Mouse (Mus musculus): ENCODE results near the gene Rrbp1. TPM values are rescaled to one million over a fixed set of nuclear protein-coding genes. Genes with fewer than 3 reads are reported as not detected.

Gene Rrbp1
- polyA plus RNA-seq, 1 experiment from 2014 or later, result 64.8 TPM

- 80% methylated on average over 4 of the region's 4 CpGs for WGBS (ENCODE audit: insufficient replicate concordance)
- peaks cover 52% of the 10 kb centered on the region for H3K36me3 ChIP-seq (ENCODE audit: control insufficient read depth, insufficient read depth, low read length)
- H3K4me3 ChIP-seq (ENCODE audit: low read depth, low read length), result no peak overlapping the region
- H3K4me2 ChIP-seq, result no peak overlapping the region
- no peak overlapping the region for H3K9ac ChIP-seq (ENCODE audit: low read depth, low read length)
- no peaks in the 10 kb centered on the region for H3K27me3 ChIP-seq (ENCODE audit: control insufficient read depth, insufficient read depth, low read length)
- no peaks in the 10 kb centered on the region for H3K9me3 ChIP-seq (replicated peaks; ENCODE audit: control insufficient read depth, low read length)
- H3K4me1 ChIP-seq (ENCODE audit: control insufficient read depth, insufficient read depth, low read length), result 0 out of 2 replicates have a peak, but pooled peaks cover 3% of the 10 kb centered on the region
- no peak overlapping the region for H3K27ac ChIP-seq (ENCODE audit: low read depth, low read length)
- no peak for ATAC-seq (replicated peaks; ENCODE audit: insufficient number of reproducible peaks, low FRiP score, low TSS enrichment)
Observed at GRCm38 (mm10) chr2:143955004-143955403, 56.1 kb downstream of the Rrbp1 start.

GRCm38 (mm10) chr2:143953944-143954343 lies 57.1 kb downstream of the Rrbp1 start:
- Histone ChIP-seq H3K4me3 (ENCODE audit: low read depth, low read length) (no peak overlapping the region), H3K9me3 (replicated peaks; ENCODE audit: control insufficient read depth, low read length) (no peaks in the 10 kb centered on the region), H3K4me2 (no peak overlapping the region), H3K9ac (ENCODE audit: low read depth, low read length) (no peak overlapping the region), H3K27me3 (ENCODE audit: control insufficient read depth, insufficient read depth, low read length) (no peaks in the 10 kb centered on the region), H3K4me1 (ENCODE audit: control insufficient read depth, insufficient read depth, low read length) (peaks cover 11% of the 10 kb centered on the region; the same call in 1 of the 2 replicates), H3K27ac (ENCODE audit: low read depth, low read length) (no peak overlapping the region), H3K36me3 (ENCODE audit: control insufficient read depth, insufficient read depth, low read length) (peaks cover 61% of the 10 kb centered on the region)
- no peak for ATAC-seq (replicated peaks; ENCODE audit: insufficient number of reproducible peaks, low FRiP score, low TSS enrichment)
- 90% methylated on average over 4 of the region's 4 CpGs for WGBS (ENCODE audit: insufficient replicate concordance)

GRCm38 (mm10) chr2:143951546-143952315 lies 59.3 kb downstream of the Rrbp1 start:
- 65% methylated on average over 5 of the region's 5 CpGs for WGBS (ENCODE audit: insufficient replicate concordance)
- Histone ChIP-seq H3K27me3 (ENCODE audit: control insufficient read depth, insufficient read depth, low read length) (no peaks in the 10 kb centered on the region), H3K4me1 (ENCODE audit: control insufficient read depth, insufficient read depth, low read length) (peaks cover 17% of the 10 kb centered on the region; the same call in 1 of the 2 replicates), H3K4me3 (ENCODE audit: low read depth, low read length) (no peak overlapping the region), H3K9me3 (replicated peaks; ENCODE audit: control insufficient read depth, low read length) (no peaks in the 10 kb centered on the region), H3K36me3 (ENCODE audit: control insufficient read depth, insufficient read depth, low read length) (peaks cover 62% of the 10 kb centered on the region), H3K27ac (ENCODE audit: low read depth, low read length) (no peak overlapping the region), H3K9ac (ENCODE audit: low read depth, low read length) (no peak overlapping the region), H3K4me2 (no peak overlapping the region)
- no peak for ATAC-seq (replicated peaks; ENCODE audit: insufficient number of reproducible peaks, low FRiP score, low TSS enrichment)

GRCm38 (mm10) chr2:143951028-143951420 lies 60.0 kb downstream of the Rrbp1 start:
- ATAC-seq (replicated peaks; ENCODE audit: insufficient number of reproducible peaks, low FRiP score, low TSS enrichment), result no peak
- peaks cover 24% of the 10 kb centered on the region for H3K4me1 ChIP-seq (ENCODE audit: control insufficient read depth, insufficient read depth, low read length)
- 87% methylated on average over 1 of the region's 1 CpGs for WGBS (ENCODE audit: insufficient replicate concordance)

GRCm38 (mm10) chr2:143950290-143951027 lies 60.6 kb downstream of the Rrbp1 start:
- Histone ChIP-seq H3K4me1 (ENCODE audit: control insufficient read depth, insufficient read depth, low read length) (peaks cover 25% of the 10 kb centered on the region), H3K9me3 (replicated peaks; ENCODE audit: control insufficient read depth, low read length) (no peaks in the 10 kb centered on the region), H3K27me3 (ENCODE audit: control insufficient read depth, insufficient read depth, low read length) (no peaks in the 10 kb centered on the region), H3K27ac (ENCODE audit: low read depth, low read length) (no peak overlapping the region), H3K36me3 (ENCODE audit: control insufficient read depth, insufficient read depth, low read length) (peaks cover 56% of the 10 kb centered on the region), H3K4me2 (no peak overlapping the region), H3K4me3 (ENCODE audit: low read depth, low read length) (no peak overlapping the region), H3K9ac (ENCODE audit: low read depth, low read length) (no peak overlapping the region)
- 69% methylated on average over 5 of the region's 5 CpGs for WGBS (ENCODE audit: insufficient replicate concordance)
- ATAC-seq (replicated peaks; ENCODE audit: insufficient number of reproducible peaks, low FRiP score, low TSS enrichment), result no peak

More at GRCm38 (mm10) chr2:143951028-143951420, 60.0 kb downstream of the Rrbp1 start:
- no peaks in the 10 kb centered on the region for H3K27me3 ChIP-seq (ENCODE audit: control insufficient read depth, insufficient read depth, low read length)
- no peak overlapping the region for H3K9ac ChIP-seq (ENCODE audit: low read depth, low read length)
- no peak overlapping the region for H3K4me2 ChIP-seq
- H3K9me3 ChIP-seq (replicated peaks; ENCODE audit: control insufficient read depth, low read length), result no peaks in the 10 kb centered on the region
- no peak overlapping the region for H3K4me3 ChIP-seq (ENCODE audit: low read depth, low read length)
- peaks cover 60% of the 10 kb centered on the region for H3K36me3 ChIP-seq (ENCODE audit: control insufficient read depth, insufficient read depth, low read length)
- no peak overlapping the region for H3K27ac ChIP-seq (ENCODE audit: low read depth, low read length)

- no peak overlapping the region for H3K9ac ChIP-seq (ENCODE audit: low read depth, low read length)
- peaks cover 47% of the 10 kb centered on the region for H3K36me3 ChIP-seq (ENCODE audit: control insufficient read depth, insufficient read depth, low read length)
- H3K9me3 ChIP-seq (replicated peaks; ENCODE audit: control insufficient read depth, low read length), result no peaks in the 10 kb centered on the region
- H3K4me1 ChIP-seq (ENCODE audit: control insufficient read depth, insufficient read depth, low read length), result peaks cover 25% of the 10 kb centered on the region
- 91% methylated on average over 6 of the region's 6 CpGs for WGBS (ENCODE audit: insufficient replicate concordance)
- no peaks in the 10 kb centered on the region for H3K27me3 ChIP-seq (ENCODE audit: control insufficient read depth, insufficient read depth, low read length)
- H3K4me3 ChIP-seq (ENCODE audit: low read depth, low read length), result no peak overlapping the region
- H3K4me2 ChIP-seq, result no peak overlapping the region
- H3K27ac ChIP-seq (ENCODE audit: low read depth, low read length), result no peak overlapping the region
- ATAC-seq (replicated peaks; ENCODE audit: insufficient number of reproducible peaks, low FRiP score, low TSS enrichment), result no peak
Observed at GRCm38 (mm10) chr2:143949217-143949616, 61.8 kb downstream of the Rrbp1 start.

GRCm38 (mm10) chr2:143948416-143948815 lies 62.6 kb downstream of the Rrbp1 start:
- no peak for ATAC-seq (replicated peaks; ENCODE audit: insufficient number of reproducible peaks, low FRiP score, low TSS enrichment)
- H3K9me3 ChIP-seq (replicated peaks; ENCODE audit: control insufficient read depth, low read length), result no peaks in the 10 kb centered on the region
- H3K4me3 ChIP-seq (ENCODE audit: low read depth, low read length), result no peak overlapping the region
- H3K9ac ChIP-seq (ENCODE audit: low read depth, low read length), result no peak overlapping the region
- peaks cover 25% of the 10 kb centered on the region for H3K4me1 ChIP-seq (ENCODE audit: control insufficient read depth, insufficient read depth, low read length)
- no peak overlapping the region; the same call in 1 of the 2 replicates for H3K27ac ChIP-seq (ENCODE audit: low read depth, low read length)
- H3K4me2 ChIP-seq, result no peak overlapping the region
- 50% methylated on average over 4 of the region's 4 CpGs for WGBS (ENCODE audit: insufficient replicate concordance)
- peaks cover 42% of the 10 kb centered on the region for H3K36me3 ChIP-seq (ENCODE audit: control insufficient read depth, insufficient read depth, low read length)
- no peaks in the 10 kb centered on the region for H3K27me3 ChIP-seq (ENCODE audit: control insufficient read depth, insufficient read depth, low read length)

- H3K4me1 ChIP-seq (ENCODE audit: control insufficient read depth, insufficient read depth, low read length), result peaks cover 25% of the 10 kb centered on the region
- no peaks in the 10 kb centered on the region for H3K27me3 ChIP-seq (ENCODE audit: control insufficient read depth, insufficient read depth, low read length)
- no peak overlapping the region for H3K4me3 ChIP-seq (ENCODE audit: low read depth, low read length)
- no peak for ATAC-seq (replicated peaks; ENCODE audit: insufficient number of reproducible peaks, low FRiP score, low TSS enrichment)
- H3K36me3 ChIP-seq (ENCODE audit: control insufficient read depth, insufficient read depth, low read length), result peaks cover 40% of the 10 kb centered on the region
- peak overlapping the region; percentile 30 for H3K27ac ChIP-seq (ENCODE audit: low read depth, low read length)
- H3K9me3 ChIP-seq (replicated peaks; ENCODE audit: control insufficient read depth, low read length), result no peaks in the 10 kb centered on the region
- no peak overlapping the region for H3K4me2 ChIP-seq
- H3K9ac ChIP-seq (ENCODE audit: low read depth, low read length), result no peak overlapping the region
- 70% methylated on average over 3 of the region's 3 CpGs for WGBS (ENCODE audit: insufficient replicate concordance)
Observed at GRCm38 (mm10) chr2:143947981-143948380, 63.1 kb downstream of the Rrbp1 start.
